Comparison of ENCODE assay signal across 31 mouse cellular contexts in genomic region chr9:100896111-100896510, GRCm38 (mm10).
"Had no signal": no experiment of that assay in that cellular context is flagged by ENCODE, and none has a peak within 500 bp of the region (broad histone marks: within the 10 kb centered on the region; RNA-seq: fewer than 3 reads in every experiment).

No protein-coding gene starts in this region.

- H3K27me3 ChIP-seq: limb, embryonic 12.5 days; limb, embryonic 13.5 days; limb, embryonic 15.5 days; liver, embryonic 12.5 days; liver, embryonic 13.5 days; liver, embryonic 15.5 days; lung, embryonic 15.5 days; megakaryocyte, embryonic 14.5 days; midbrain, embryonic 12.5 days; midbrain, embryonic 13.5 days; midbrain, embryonic 15.5 days had no signal

- H3K9ac ChIP-seq: limb, embryonic 12.5 days; limb, embryonic 13.5 days; limb, embryonic 15.5 days; liver, embryonic 12.5 days; liver, embryonic 13.5 days; liver, embryonic 14.5 days; liver, embryonic 15.5 days; liver, postnatal 0 days; lung, embryonic 14.5 days; lung, embryonic 15.5 days; midbrain, embryonic 12.5 days; midbrain, embryonic 13.5 days; midbrain, embryonic 15.5 days had no signal

- H3K4me3 ChIP-seq: limb, embryonic 10.5 days; limb, embryonic 12.5 days; limb, embryonic 13.5 days; limb, embryonic 15.5 days; liver, embryonic 12.5 days; liver, embryonic 13.5 days; liver, embryonic 15.5 days; lung, embryonic 15.5 days; megakaryocyte, embryonic 14.5 days; midbrain, embryonic 10.5 days; midbrain, embryonic 12.5 days; midbrain, embryonic 13.5 days; midbrain, embryonic 15.5 days; myocyte had no signal

- H3K9me3 ChIP-seq: limb, embryonic 10.5 days; limb, embryonic 12.5 days; limb, embryonic 13.5 days; limb, embryonic 15.5 days; liver, embryonic 12.5 days; liver, embryonic 13.5 days; liver, embryonic 15.5 days; lung, embryonic 15.5 days; megakaryocyte, embryonic 14.5 days; midbrain, embryonic 10.5 days; midbrain, embryonic 12.5 days; midbrain, embryonic 13.5 days; midbrain, embryonic 15.5 days had no signal

- H3K4me1 ChIP-seq: limb, embryonic 10.5 days; limb, embryonic 12.5 days; limb, embryonic 13.5 days; limb, embryonic 15.5 days; liver, embryonic 12.5 days; liver, embryonic 13.5 days; liver, embryonic 15.5 days; lung, embryonic 15.5 days; megakaryocyte, embryonic 14.5 days; midbrain, embryonic 10.5 days; midbrain, embryonic 12.5 days; midbrain, embryonic 13.5 days; midbrain, embryonic 15.5 days had no signal

- DNase-seq: left cerebral cortex, postnatal 4 days; liver; liver, embryonic 13.5 days; liver, postnatal 0 days; lung, adult 18-20 months; lung, adult 2 months; lung, embryonic 14.5 days; lung, postnatal 10 days; lung, postnatal 14 days; lung, postnatal 36 days; lung, postnatal 4 days; midbrain, embryonic 14.5 days had no signal

- H3K27ac ChIP-seq: limb, embryonic 10.5 days; limb, embryonic 12.5 days; limb, embryonic 13.5 days; limb, embryonic 15.5 days; liver, embryonic 12.5 days; liver, embryonic 13.5 days; liver, embryonic 14.5 days; liver, embryonic 15.5 days; lung, embryonic 15.5 days; macrophage; midbrain, embryonic 10.5 days; midbrain, embryonic 12.5 days; midbrain, embryonic 13.5 days; midbrain, embryonic 15.5 days had no signal

- ATAC-seq: liver, embryonic 12.5 days; liver, postnatal 0 days; lung, postnatal 0 days; midbrain, embryonic 13.5 days; midbrain, embryonic 15.5 days; midbrain, embryonic 16.5 days had no signal

- H3K4me2 ChIP-seq: limb, embryonic 12.5 days; limb, embryonic 13.5 days; limb, embryonic 15.5 days; liver, embryonic 11.5 days; liver, embryonic 12.5 days; liver, embryonic 13.5 days; liver, embryonic 15.5 days; lung, embryonic 14.5 days; lung, embryonic 15.5 days; midbrain, embryonic 11.5 days; midbrain, embryonic 12.5 days; midbrain, embryonic 13.5 days; midbrain, embryonic 15.5 days had no signal

- H3K36me3 ChIP-seq: midbrain, embryonic 13.5 days; midbrain, embryonic 15.5 days had no signal
